Mouse (Mus musculus) CH12.LX (cell line): ENCODE measurements around the gene Dapk1. TPM values are rescaled to one million over a fixed set of nuclear protein-coding genes. Genes with fewer than 3 reads are reported as not detected.

Source experiments
- DNase-seq: peaks from one replicate; pipeline ENCODE4 v3.0.0-alpha.2; 2013; ENCODE audit errors: extremely low read depth
- H3K27ac ChIP-seq: 2 replicates; pipeline ENCODE4 v1.5.1; 2012; ENCODE audit warnings: low read depth, mild to moderate bottlenecking, control low read depth, moderate library complexity; ENCODE audit not compliant: insufficient read depth
- H3K27me3 ChIP-seq: replicated peaks from 2 replicates; pipeline ENCODE3; 2012; ENCODE audit warnings: inconsistent platforms
- H3K36me3 ChIP-seq, 2 experiments: replicated peaks in 1 of 2; 2 replicates each; pipeline versions ENCODE3 to v1.6.1; 2012; ENCODE audit warnings: inconsistent platforms in 1 of 2, low read length in 1 of 2, mild to moderate bottlenecking in 1 of 2, mixed read lengths in 1 of 2, moderate library complexity in 1 of 2; ENCODE audit not compliant: control insufficient read depth in 1 of 2, insufficient read depth in 1 of 2
- H3K4me1 ChIP-seq, 2 experiments: 2 replicates each; pipeline ENCODE4 v1.6.1; 2012; ENCODE audit warnings: inconsistent platforms in 1 of 2, moderate library complexity in 1 of 2; ENCODE audit not compliant: insufficient read depth in 2 of 2, control insufficient read depth in 1 of 2
- H3K4me2 ChIP-seq: 2 replicates; pipeline ENCODE4 v1.6.1; 2012; ENCODE audit warnings: low read depth, mild to moderate bottlenecking, control low read depth; ENCODE audit not compliant: poor library complexity, insufficient read depth, severe bottlenecking
- H3K4me3 ChIP-seq, 3 experiments: fragments of 150-350 bp in 1 of 3; sonication (generic) in 1 of 3; replicated peaks in 1 of 3; 2 replicates each; pipeline versions ENCODE3 to v1.5.1; 2011 to 2012; ENCODE audit warnings: low read depth in 2 of 3, low read length in 2 of 3, mild to moderate bottlenecking in 2 of 3, moderate library complexity in 2 of 3, control low read depth in 1 of 3, improper control_type of control experiment in 1 of 3, inconsistent platforms in 1 of 3, mixed read lengths in 1 of 3; ENCODE audit not compliant: poor library complexity in 1 of 3
- H3K79me2 ChIP-seq: replicated peaks from 2 replicates; pipeline ENCODE4 v1.6.1; 2012; ENCODE audit warnings: mild to moderate bottlenecking, moderate library complexity; ENCODE audit not compliant: control insufficient read depth, poor library complexity, insufficient read depth, severe bottlenecking; ENCODE audit errors: extremely low read depth
- H3K9ac ChIP-seq: 2 replicates; pipeline ENCODE4 v1.6.1; 2012; ENCODE audit warnings: low read depth, mild to moderate bottlenecking, control low read depth, moderate library complexity; ENCODE audit not compliant: insufficient read depth
- H3K9me3 ChIP-seq: replicated peaks from 2 replicates; pipeline ENCODE3; 2012; ENCODE audit warnings: low read length, inconsistent platforms, mixed read lengths
- CTCF ChIP-seq, 2 experiments: IDR thresholded peaks in 1 of 2; conservative IDR thresholded peaks in 1 of 2; 2 replicates each; pipeline ENCODE4 v1.5.1; 2011 to 2012; ENCODE audit warnings: low read depth in 2 of 2, low read length in 2 of 2, improper control_type of control experiment in 1 of 2, inconsistent platforms in 1 of 2, mild to moderate bottlenecking in 1 of 2, moderate library complexity in 1 of 2
- ELF1 ChIP-seq: IDR thresholded peaks from 2 replicates; pipeline ENCODE4 v1.6.1; 2014; ENCODE audit warnings: low read depth, mild to moderate bottlenecking, inconsistent platforms, low read length, improper control_type of control experiment
- HCFC1 ChIP-seq: IDR thresholded peaks from 2 replicates; pipeline ENCODE4 v1.6.1; 2012; ENCODE audit warnings: low read depth, mild to moderate bottlenecking, inconsistent platforms, low read length, improper control_type of control experiment
- IRF4 ChIP-seq: IDR thresholded peaks from 2 replicates; pipeline ENCODE4 v1.6.1; 2014; ENCODE audit warnings: low read depth, mild to moderate bottlenecking, inconsistent platforms, low read length, improper control_type of control experiment
- JUN ChIP-seq: IDR thresholded peaks from 2 replicates; pipeline ENCODE4 v1.6.1; 2011; ENCODE audit warnings: low read depth, mild to moderate bottlenecking, low read length, improper control_type of control experiment, moderate library complexity; ENCODE audit not compliant: insufficient read depth
- JUND ChIP-seq: conservative IDR thresholded peaks from 2 replicates; pipeline ENCODE4 v1.6.1; 2011; ENCODE audit warnings: low read depth, low read length, improper control_type of control experiment
- MAX ChIP-seq: IDR thresholded peaks from 2 replicates; pipeline ENCODE4 v1.6.1; 2011; ENCODE audit warnings: low read length, improper control_type of control experiment
- MAZ ChIP-seq: IDR thresholded peaks from 2 replicates; pipeline ENCODE4 v1.6.1; 2012; ENCODE audit warnings: low read depth, mild to moderate bottlenecking, inconsistent platforms, low read length, improper control_type of control experiment, moderate library complexity
- MEF2A ChIP-seq: IDR thresholded peaks from 2 replicates; pipeline ENCODE4 v1.6.1; 2014; ENCODE audit warnings: low read depth, mild to moderate bottlenecking, inconsistent platforms, low read length, improper control_type of control experiment, borderline replicate concordance
- MYC ChIP-seq: IDR thresholded peaks from 2 replicates; pipeline ENCODE4 v1.6.1; 2011; ENCODE audit warnings: low read depth, mild to moderate bottlenecking, improper control_type of control experiment, low read length
- NELFE ChIP-seq: IDR thresholded peaks from 2 replicates; pipeline ENCODE4 v1.6.1; 2011; ENCODE audit warnings: low read depth, low read length, improper control_type of control experiment
- NRF1 ChIP-seq: IDR thresholded peaks from 2 replicates; pipeline ENCODE4 v1.6.1; 2014; ENCODE audit warnings: low read depth, mild to moderate bottlenecking, inconsistent platforms, low read length, improper control_type of control experiment, moderate library complexity
- PAX5 ChIP-seq: IDR thresholded peaks from 2 replicates; pipeline ENCODE4 v1.6.1; 2012; ENCODE audit warnings: low read length, inconsistent platforms, mixed read lengths
- POLR2A ChIP-seq: IDR thresholded peaks from 2 replicates; pipeline ENCODE4 v1.6.1; 2011; ENCODE audit warnings: low read depth, mild to moderate bottlenecking, improper control_type of control experiment, low read length
- POLR2AphosphoS2 ChIP-seq: IDR thresholded peaks from 2 replicates; pipeline ENCODE4 v1.6.1; 2011; ENCODE audit warnings: low read depth, low read length, improper control_type of control experiment
- RAD21 ChIP-seq: IDR thresholded peaks from 2 replicates; pipeline ENCODE4 v1.6.1; 2011; ENCODE audit warnings: low read depth, mild to moderate bottlenecking, low read length, improper control_type of control experiment, moderate library complexity
- RCOR1 ChIP-seq: conservative IDR thresholded peaks from 2 replicates; pipeline ENCODE4 v1.6.1; 2012; ENCODE audit warnings: low read depth, mild to moderate bottlenecking, inconsistent platforms, low read length, improper control_type of control experiment
- SMC3 ChIP-seq: IDR thresholded peaks from 2 replicates; pipeline ENCODE4 v1.6.1; 2011; ENCODE audit warnings: low read depth, low read length, improper control_type of control experiment
- TCF12 ChIP-seq: IDR thresholded peaks from 2 replicates; pipeline ENCODE4 v1.6.1; 2014; ENCODE audit warnings: low read depth, mild to moderate bottlenecking, inconsistent platforms, low read length, improper control_type of control experiment
- UBTF ChIP-seq: IDR thresholded peaks from 2 replicates; pipeline ENCODE4 v1.6.1; 2012; ENCODE audit warnings: low read depth, mild to moderate bottlenecking, inconsistent platforms, low read length, improper control_type of control experiment, moderate library complexity
- USF1 ChIP-seq: IDR thresholded peaks from 2 replicates; pipeline ENCODE4 v1.6.1; 2014; ENCODE audit warnings: low read depth, mild to moderate bottlenecking, inconsistent platforms, low read length, improper control_type of control experiment
- ZC3H11A ChIP-seq: IDR thresholded peaks from 2 replicates; pipeline ENCODE4 v1.6.1; 2012; ENCODE audit warnings: low read depth, mild to moderate bottlenecking, inconsistent platforms, low read length, improper control_type of control experiment
- ZMIZ1 ChIP-seq: IDR thresholded peaks from 2 replicates; pipeline ENCODE4 v1.6.1; 2012; ENCODE audit warnings: low read depth, mild to moderate bottlenecking, inconsistent platforms, low read length, improper control_type of control experiment
- dilution Hi-C: fragments of 300-500 bp; cut with MboI; formaldehyde crosslinking; loops from 2 replicates; pipeline ENCODE4 v1.14.3; 2020; ENCODE audit warnings: low sequenced_read_pairs; ENCODE audit not compliant: extremely low pct_unique_long_range_greater_than_20kb, extremely low pct_ligation_motif_present
- in situ Hi-C: fragments of 300-500 bp; cut with MboI; formaldehyde crosslinking; loops from 3 replicates; pipeline ENCODE4 v1.14.3; 2019; ENCODE audit warnings: low sequenced_read_pairs, low pct_ligation_motif_present, low pct_unique_long_range_greater_than_20kb, mixed read lengths
- polyA plus RNA-seq: library from polyadenylated mRNA; unstranded; fragments of >175 nt; gene quantifications from 2 replicates; pipeline ENCODE4 v1.2.1, GENCODE M21; 2012; ENCODE audit warnings: low read depth; ENCODE audit not compliant: insufficient read length
- total RNA-seq, 2 experiments: library from RNA; depleted of rRNA; stranded (reverse); fragments of 300-350 nt in 1 of 2; fragments of >200 nt in 1 of 2; gene quantifications; 2 replicates each; pipeline ENCODE4 v1.2.3; 2012 to 2014

The Dapk1 gene
- total and polyA plus RNA-seq, 3 experiments, result not detected

DNA sequence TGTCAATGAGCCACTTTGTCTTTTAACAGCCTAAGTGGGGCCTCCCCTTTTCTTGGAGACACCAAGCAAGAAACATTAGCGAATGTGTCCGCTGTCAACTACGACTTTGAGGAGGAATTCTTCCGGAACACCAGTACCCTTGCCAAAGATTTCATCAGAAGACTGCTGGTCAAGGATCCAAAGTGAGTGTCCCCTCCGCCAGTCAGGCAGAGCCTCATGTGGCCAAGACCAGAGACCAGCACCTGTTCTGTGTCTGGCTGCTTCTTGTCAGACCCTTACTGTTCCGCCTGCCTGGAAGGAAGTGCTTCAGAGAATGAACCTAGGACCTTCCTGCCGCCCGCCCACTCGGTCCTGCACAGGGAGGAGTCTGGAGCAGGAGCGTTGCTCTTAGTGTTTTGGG, 117.8 kb downstream of the Dapk1 start:
- Histone ChIP-seq H3K9ac (no peak overlapping the region), H3K27ac (no peak overlapping the region)
- TF ChIP-seq ZC3H11A (no peak), JUN (no peak), POLR2AphosphoS2 (no peak), RAD21 (no peak), MAX (no peak), ELF1 (no peak), TCF12 (no peak), MYC (no peak), PAX5 (no peak), ZMIZ1 (no peak), UBTF (no peak), NRF1 (no peak), MAZ (no peak), IRF4 (no peak), HCFC1 (no peak), CTCF (conservative IDR thresholded peaks at IDR 0.05 in 1 of 2, IDR thresholded peaks at IDR 0.05 in 1 of 2; ENCODE audit: low read depth in 2 of 2, low read length in 2 of 2) (no peak), MEF2A (no peak), POLR2A (no peak), RCOR1 (no peak)
- TF ChIP-seq, all 38 proteins: peak for 0
- Histone ChIP-seq H3K79me2 (no peaks in the 10 kb centered on the region), H3K4me1 (no peaks in the 10 kb centered on the region), H3K27me3 (no peaks in the 10 kb centered on the region), H3K4me3 (no peak overlapping the region), H3K4me2 (no peak overlapping the region), H3K36me3 (no peaks in the 10 kb centered on the region), H3K9me3 (peaks cover 82% of the 10 kb centered on the region)
- dilution Hi-C loops (no loop called here), in situ Hi-C loops (no loop called here)
- DNase-seq, result no peak

DNA sequence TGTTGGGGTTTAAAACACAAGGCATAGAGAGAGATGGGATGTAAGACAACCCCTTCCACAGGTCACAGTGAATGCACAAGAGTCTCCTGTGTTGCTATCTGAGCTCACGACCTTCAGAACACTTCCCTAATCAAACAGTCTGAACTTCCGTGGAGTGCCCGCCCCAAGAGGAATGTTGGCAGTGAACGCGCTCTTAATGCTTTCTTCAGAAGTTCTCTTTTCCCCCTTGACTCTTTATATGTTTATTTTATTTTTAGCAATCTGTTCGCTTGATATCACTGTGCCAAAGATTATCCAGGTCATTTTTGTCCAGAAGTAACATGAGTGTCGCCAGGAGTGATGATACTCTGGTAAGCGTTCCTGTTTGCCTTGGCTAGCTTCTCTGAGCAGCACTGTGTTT, 121.0 kb downstream of the Dapk1 start:
- no peak overlapping the region for H3K27ac ChIP-seq
- H3K36me3 ChIP-seq, result no peaks in the 10 kb centered on the region
- DNase-seq, result no peak
- H3K4me1 ChIP-seq, result no peaks in the 10 kb centered on the region
- H3K9ac ChIP-seq, result no peak overlapping the region
- H3K79me2 ChIP-seq, result no peaks in the 10 kb centered on the region
- in situ Hi-C loops (no loop called here), dilution Hi-C loops (no loop called here)
- H3K4me2 ChIP-seq, result no peak overlapping the region
- H3K9me3 ChIP-seq, result peaks cover 77% of the 10 kb centered on the region
- TF ChIP-seq PAX5 (no peak), NELFE (no peak), ZC3H11A (no peak), JUND (no peak), NRF1 (no peak), SMC3 (no peak), USF1 (no peak)
- H3K4me3 ChIP-seq, result no peak overlapping the region
- H3K27me3 ChIP-seq, result no peaks in the 10 kb centered on the region
